Mouse (Mus musculus) forebrain, embryonic 13.5 days (tissue): Measurements from ENCODE around the gene Rbm17. TPM values are rescaled to one million over a fixed set of nuclear protein-coding genes. Genes with fewer than 3 reads are reported as not detected.

ENCODE experiments used
- ATAC-seq: fragments of 200-750 bp; cut with Nextera tagmentation; 2 replicates; pipeline ENCODE4 v1.8.0; 2017
- H3K27ac ChIP-seq: fragments of 300-500 bp; sonication (generic); 2 replicates; pipeline ENCODE4 v1.5.1; 2015; ENCODE audit warnings: inconsistent platforms, mild to moderate bottlenecking, moderate library complexity
- H3K27me3 ChIP-seq: fragments of 300-500 bp; sonication (generic); 2 replicates; pipeline ENCODE4 v1.6.1; 2015; ENCODE audit warnings: mild to moderate bottlenecking, inconsistent platforms
- H3K36me3 ChIP-seq: fragments of 300-500 bp; sonication (generic); 2 replicates; pipeline ENCODE4 v1.6.1; 2015; ENCODE audit warnings: mild to moderate bottlenecking, inconsistent platforms; ENCODE audit not compliant: poor library complexity, severe bottlenecking
- H3K4me1 ChIP-seq: fragments of 300-500 bp; sonication (generic); 2 replicates; pipeline ENCODE4 v1.6.1; 2015; ENCODE audit warnings: inconsistent platforms
- H3K4me2 ChIP-seq: fragments of 300-500 bp; sonication (generic); 2 replicates; pipeline ENCODE4 v1.6.1; 2015; ENCODE audit warnings: inconsistent platforms, mild to moderate bottlenecking, moderate library complexity
- H3K4me3 ChIP-seq: fragments of 300-500 bp; sonication (generic); 2 replicates; pipeline ENCODE4 v1.5.1; 2015; ENCODE audit warnings: mild to moderate bottlenecking, inconsistent platforms
- H3K9ac ChIP-seq: fragments of 300-500 bp; sonication (generic); 2 replicates; pipeline ENCODE4 v1.6.1; 2015; ENCODE audit warnings: mild to moderate bottlenecking, inconsistent platforms
- H3K9me3 ChIP-seq: fragments of 300-500 bp; sonication (generic); replicated peaks from 2 replicates; pipeline ENCODE4 v1.6.1; 2016; ENCODE audit warnings: inconsistent platforms
- WGBS: fragments of 180-500 bp; shearing (Covaris S2); methylation state at CpG from one replicate; pipeline ENCODE4 v1.1.7; 2015; 5-methylcytosine and 5-hydroxymethylcytosine counted together
- polyA plus RNA-seq: library from polyadenylated mRNA; unstranded; fragments of >200 nt; fragmentation: Nextera tagmentation; extraction: Ambion mirVana; gene quantifications from 2 replicates; pipeline ENCODE4 v1.2.1, GENCODE M21; 2015

Gene Rbm17
- polyA plus RNA-seq, 1 experiment from 2014 or later = 167 TPM

DNA sequence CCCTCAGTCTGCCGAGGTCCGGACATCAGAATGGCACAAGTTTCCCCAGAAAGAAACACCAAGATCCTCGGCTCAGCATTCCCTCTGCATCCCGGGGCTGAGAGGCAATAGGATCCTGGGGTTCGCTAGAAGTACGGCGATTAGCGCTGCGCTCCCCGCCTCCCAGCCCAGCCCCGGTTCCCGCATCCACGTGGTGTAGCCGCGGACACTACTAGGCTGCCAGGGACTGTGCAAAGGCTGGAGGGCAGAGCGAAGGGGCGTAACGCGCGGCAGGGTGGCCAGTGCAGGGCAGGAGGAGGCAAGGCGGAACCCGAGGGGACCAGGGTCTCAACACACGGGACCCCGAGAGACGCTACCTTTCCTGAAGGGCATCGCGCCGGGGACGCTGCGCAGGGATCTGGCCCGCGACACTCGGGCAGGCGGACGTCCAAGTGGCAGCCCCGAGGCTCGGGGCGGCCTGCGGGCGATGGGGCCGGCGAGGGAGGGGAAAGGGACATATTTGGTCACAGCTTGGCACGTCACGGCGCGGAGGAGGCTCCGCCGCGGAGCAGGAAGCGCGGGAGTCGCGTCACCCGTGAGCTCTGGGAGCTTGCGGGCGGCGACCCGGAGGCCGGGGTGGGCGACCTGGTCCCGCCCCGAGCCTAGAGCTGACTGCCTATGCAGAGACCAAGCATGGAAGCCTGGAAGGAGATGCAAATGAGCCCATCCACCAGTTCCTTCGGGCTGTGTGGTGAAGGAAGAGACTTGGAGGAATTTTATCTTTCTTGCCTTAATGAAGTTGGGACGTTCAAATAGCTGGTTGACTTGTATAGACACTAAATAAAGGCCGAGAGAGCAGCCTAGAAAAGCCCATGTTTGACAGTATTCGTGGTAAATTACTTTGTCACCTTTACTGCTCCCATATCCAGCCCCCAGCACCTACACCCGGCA lies 50.2 kb downstream of the Rbm17 start, which contains the start of gene Pfkfb3:
Pfkfb3 (minus strand) TSS at position 607 of the 930 bp plus-strand sequence.
- 2% methylated on average over 67 of the region's 67 CpGs for WGBS
- peak; percentile 80 for ATAC-seq

DNA sequence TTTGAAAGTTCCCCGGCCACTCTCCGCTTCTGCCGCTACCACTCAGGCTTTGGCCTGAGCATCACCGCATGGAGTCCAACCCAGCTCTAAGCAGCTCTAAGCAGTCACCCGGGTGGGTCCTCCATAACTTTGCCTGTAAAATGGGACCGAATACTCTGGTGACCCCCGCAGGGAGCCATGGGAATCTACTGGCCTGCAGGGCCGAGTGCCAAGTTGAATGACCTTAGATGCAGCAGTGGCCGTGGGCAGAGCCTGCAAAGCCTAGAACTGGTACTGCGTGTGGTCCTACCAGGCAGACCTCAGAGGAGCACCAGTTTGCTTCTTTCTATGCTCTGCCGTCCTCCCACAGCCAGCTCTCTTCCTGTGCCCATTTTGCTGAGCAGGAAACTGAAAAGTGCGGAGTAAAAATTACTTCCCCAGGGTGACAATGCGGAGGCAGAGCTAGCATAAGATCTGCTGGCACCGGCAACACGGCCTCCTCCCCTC lies 50.9 kb downstream of the Rbm17 start:
- WGBS = 3% methylated on average over 15 of the region's 15 CpGs
- Histone ChIP-seq H3K36me3 (no peaks in the 10 kb centered on the region), H3K9me3 (no peaks in the 10 kb centered on the region), H3K4me3 (peak overlapping the region; percentile 56), H3K9ac (peak overlapping the region; percentile 69), H3K4me2 (peak overlapping the region; percentile 97), H3K27ac (no peak overlapping the region), H3K27me3 (peaks cover 38% of the 10 kb centered on the region), H3K4me1 (peaks cover 22% of the 10 kb centered on the region)
- peak; percentile 44 for ATAC-seq

More for the DNA sequence above, 50.2 kb downstream of the Rbm17 start, which contains the start of gene Pfkfb3:
- H3K4me3 ChIP-seq = peak within 1 kb of the TSS; percentile 56
- H3K9me3 ChIP-seq = no peaks in the 10 kb centered on the region
- H3K27ac ChIP-seq = no peak within 1 kb of the TSS
- peak within 1 kb of the TSS; percentile 69 for H3K9ac ChIP-seq
- peak within 1 kb of the TSS; percentile 97 for H3K4me2 ChIP-seq
- no peaks in the 10 kb centered on the region for H3K36me3 ChIP-seq
- H3K4me1 ChIP-seq = peaks cover 22% of the 10 kb centered on the region
- H3K27me3 ChIP-seq = peaks cover 38% of the 10 kb centered on the region

DNA sequence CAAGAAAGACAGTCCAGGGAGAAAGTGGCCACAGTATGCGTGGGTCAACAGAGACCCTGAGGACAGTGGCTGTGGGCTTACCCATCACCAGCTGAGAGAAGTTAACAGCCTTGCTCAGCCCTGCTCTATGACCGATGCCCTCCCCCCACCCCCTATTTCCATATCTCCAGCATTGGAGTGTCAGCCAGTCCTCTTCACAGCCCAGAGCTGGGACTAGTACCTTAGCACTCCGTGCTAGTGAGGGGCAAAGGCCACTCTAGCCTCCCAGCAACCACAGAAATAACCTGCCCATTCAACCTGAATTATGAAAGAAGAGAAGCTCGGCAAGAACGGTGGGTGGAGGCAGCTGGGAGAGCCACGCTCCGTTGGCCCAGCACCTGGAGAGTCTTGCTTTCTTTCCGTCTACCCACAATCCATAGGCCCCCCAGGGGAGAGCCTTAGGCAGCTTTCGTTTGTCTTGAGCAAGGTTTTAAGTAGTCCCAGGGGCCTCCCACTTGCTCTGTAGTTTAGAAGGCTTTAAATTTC lies 51.6 kb downstream of the Rbm17 start:
- Histone ChIP-seq H3K27me3 (peaks cover 38% of the 10 kb centered on the region), H3K9ac (no peak overlapping the region), H3K36me3 (no peaks in the 10 kb centered on the region), H3K9me3 (no peaks in the 10 kb centered on the region), H3K27ac (no peak overlapping the region), H3K4me3 (no peak overlapping the region), H3K4me2 (peak overlapping the region; percentile 97), H3K4me1 (peaks cover 22% of the 10 kb centered on the region)
- ATAC-seq = no peak
- 7% methylated on average over 9 of the region's 9 CpGs for WGBS

DNA sequence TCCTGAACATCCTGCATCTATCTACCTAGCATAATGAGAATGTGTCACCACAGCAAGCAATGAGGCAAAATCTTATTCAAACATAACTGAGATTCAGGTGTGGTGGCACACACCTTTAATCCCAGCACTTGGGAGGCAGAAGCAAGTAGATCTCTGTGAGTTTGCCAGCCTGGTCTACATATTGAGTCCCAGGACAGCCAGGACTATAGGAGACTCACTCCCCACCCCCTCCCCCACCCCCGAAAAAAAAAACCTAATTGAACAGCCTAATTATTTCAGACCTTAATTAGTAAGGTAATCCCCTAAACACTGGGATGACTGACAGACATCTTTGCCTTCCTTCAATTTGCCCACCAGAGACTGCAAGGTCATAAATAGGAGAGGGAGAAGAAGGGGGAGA lies 52.2 kb downstream of the Rbm17 start:
- 9% methylated on average over 1 of the region's 1 CpGs for WGBS
- no peak overlapping the region for H3K4me3 ChIP-seq
- no peak overlapping the region for H3K27ac ChIP-seq
- H3K4me1 ChIP-seq = peaks cover 22% of the 10 kb centered on the region
- H3K4me2 ChIP-seq = no peak overlapping the region
- H3K9me3 ChIP-seq = no peaks in the 10 kb centered on the region
- H3K27me3 ChIP-seq = peaks cover 38% of the 10 kb centered on the region
- no peak for ATAC-seq
- no peaks in the 10 kb centered on the region for H3K36me3 ChIP-seq
- no peak overlapping the region for H3K9ac ChIP-seq

DNA sequence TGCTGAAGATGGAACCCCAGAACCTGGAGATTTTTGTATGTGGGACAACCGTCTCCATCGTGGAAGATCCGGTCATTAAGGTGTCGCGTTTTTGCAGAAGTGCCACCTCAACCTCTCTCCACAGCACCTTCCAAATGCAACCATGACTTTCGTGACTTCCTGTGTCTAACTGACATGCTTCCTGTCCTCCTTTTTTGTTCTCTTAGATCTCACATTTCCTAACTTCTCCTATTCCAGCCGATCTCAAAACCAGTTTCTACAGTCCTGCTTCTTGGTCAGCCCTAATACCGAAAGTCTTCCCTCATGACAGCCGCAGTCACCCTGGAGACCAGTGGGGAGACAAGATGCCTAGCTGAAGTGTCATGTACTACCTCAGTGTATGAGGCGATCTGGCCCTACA lies 55.4 kb downstream of the Rbm17 start:
- peaks cover 14% of the 10 kb centered on the region for H3K4me1 ChIP-seq
- H3K27ac ChIP-seq = no peak overlapping the region
- H3K9ac ChIP-seq = no peak overlapping the region
- no peaks in the 10 kb centered on the region for H3K36me3 ChIP-seq
- 89% methylated on average over 10 of the region's 10 CpGs for WGBS
- H3K4me2 ChIP-seq = no peak overlapping the region
- no peak overlapping the region for H3K4me3 ChIP-seq
- no peak for ATAC-seq
- H3K9me3 ChIP-seq = no peaks in the 10 kb centered on the region
- H3K27me3 ChIP-seq = peaks cover 20% of the 10 kb centered on the region

DNA sequence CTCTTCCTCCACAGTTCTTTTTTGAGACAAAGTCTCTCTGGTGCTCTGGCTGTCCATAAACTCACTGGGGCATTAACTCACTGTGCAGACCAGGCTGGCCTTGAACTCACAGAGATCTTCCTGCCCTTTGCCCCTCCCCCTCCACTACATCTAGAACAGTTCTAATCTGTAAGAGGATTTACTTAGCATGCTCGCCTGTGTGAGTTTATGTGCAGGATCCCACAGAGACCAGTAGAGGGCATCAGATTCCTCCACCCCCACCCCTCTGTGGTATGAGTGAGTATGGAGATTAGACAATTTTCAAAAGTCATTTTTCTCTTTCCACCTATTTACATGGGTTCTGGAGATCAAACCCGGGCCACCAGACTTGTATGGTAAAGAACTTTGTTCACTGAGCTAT lies 56.3 kb downstream of the Rbm17 start:
- WGBS = 64% methylated on average over 2 of the region's 2 CpGs
- H3K27me3 ChIP-seq = peaks cover 11% of the 10 kb centered on the region
- H3K9ac ChIP-seq = no peak overlapping the region
- H3K9me3 ChIP-seq = no peaks in the 10 kb centered on the region
- no peak overlapping the region for H3K27ac ChIP-seq
- H3K4me1 ChIP-seq = peaks cover 6% of the 10 kb centered on the region
- no peak overlapping the region for H3K4me3 ChIP-seq
- no peak for ATAC-seq
- no peak overlapping the region for H3K4me2 ChIP-seq
- H3K36me3 ChIP-seq = no peaks in the 10 kb centered on the region

DNA sequence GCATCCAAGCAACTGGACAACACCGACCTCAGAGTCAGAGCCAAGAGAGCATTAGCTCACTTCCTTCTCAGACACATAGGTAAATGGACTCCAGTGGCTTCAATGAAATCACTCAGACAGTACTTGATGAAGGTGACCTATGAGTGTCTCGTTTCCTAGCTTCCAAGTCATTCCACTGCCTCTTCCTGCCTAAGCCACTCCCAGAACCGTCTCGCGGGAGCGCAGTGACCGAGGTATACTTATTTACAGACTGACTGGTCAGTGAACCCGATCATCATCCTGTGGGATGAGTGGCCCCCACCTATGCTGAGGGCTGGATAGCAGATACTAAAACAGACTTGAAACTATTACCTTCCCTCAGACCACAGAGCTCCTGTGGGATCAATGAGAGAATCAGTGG lies 57.9 kb downstream of the Rbm17 start:
- H3K9me3 ChIP-seq = no peaks in the 10 kb centered on the region
- H3K4me2 ChIP-seq = no peak overlapping the region
- H3K27ac ChIP-seq = no peak overlapping the region
- no peaks in the 10 kb centered on the region for H3K4me1 ChIP-seq
- H3K4me3 ChIP-seq = no peak overlapping the region
- WGBS = 86% methylated on average over 8 of the region's 8 CpGs
- no peak overlapping the region for H3K9ac ChIP-seq
- peaks cover 5% of the 10 kb centered on the region for H3K27me3 ChIP-seq
- H3K36me3 ChIP-seq = no peaks in the 10 kb centered on the region
- ATAC-seq = no peak

DNA sequence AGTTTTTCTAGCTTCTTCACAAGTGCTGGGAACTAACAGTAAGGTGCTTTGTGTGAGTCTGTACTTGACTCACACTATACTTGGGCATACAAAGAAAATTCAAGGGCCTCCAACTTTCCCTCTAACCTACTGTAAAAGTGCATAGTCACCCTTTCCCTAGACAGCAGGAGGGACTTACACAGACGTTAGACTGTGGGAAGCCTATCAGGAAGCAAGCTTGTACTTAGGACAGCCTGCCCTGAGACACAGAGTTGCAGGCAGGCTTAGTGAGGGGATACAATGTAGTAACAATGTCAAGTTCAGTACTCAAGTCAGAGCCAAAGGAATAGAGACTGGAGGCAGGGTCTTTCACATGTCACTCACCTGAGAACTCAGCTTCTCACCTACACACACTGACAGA lies 58.6 kb downstream of the Rbm17 start:
- no peaks in the 10 kb centered on the region for H3K4me1 ChIP-seq
- ATAC-seq = no peak
- H3K27me3 ChIP-seq = peaks cover 5% of the 10 kb centered on the region
- H3K27ac ChIP-seq = no peak overlapping the region
- H3K36me3 ChIP-seq = no peaks in the 10 kb centered on the region
- H3K4me2 ChIP-seq = no peak overlapping the region
- H3K9me3 ChIP-seq = no peaks in the 10 kb centered on the region
- 34% methylated on average over 1 of the region's 1 CpGs for WGBS
- H3K9ac ChIP-seq = no peak overlapping the region
- no peak overlapping the region for H3K4me3 ChIP-seq

DNA sequence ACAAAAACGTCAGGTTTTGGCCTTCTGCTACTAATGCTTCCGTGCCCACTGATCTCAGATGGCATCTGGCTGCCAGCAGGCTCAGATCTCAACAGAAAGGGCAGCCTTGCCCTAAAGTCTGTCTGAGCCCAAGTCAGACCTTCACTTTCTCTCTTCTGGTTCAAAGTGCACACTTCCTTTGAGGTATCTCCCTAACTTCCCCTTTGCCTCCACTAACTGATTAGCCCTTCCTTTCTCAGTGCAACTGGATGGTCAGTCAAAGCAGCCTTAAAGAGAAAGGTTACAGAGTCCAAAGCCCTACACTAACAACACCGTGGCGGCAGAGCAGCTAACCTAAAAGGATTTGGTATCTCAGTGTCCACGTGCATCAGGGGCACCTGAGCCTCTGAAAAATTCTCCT lies 59.6 kb downstream of the Rbm17 start:
- no peaks in the 10 kb centered on the region for H3K27me3 ChIP-seq
- no peak overlapping the region for H3K27ac ChIP-seq
- H3K4me3 ChIP-seq = no peak overlapping the region
- no peak for ATAC-seq
- no peak overlapping the region for H3K4me2 ChIP-seq
- H3K4me1 ChIP-seq = no peaks in the 10 kb centered on the region
- H3K36me3 ChIP-seq = no peaks in the 10 kb centered on the region
- H3K9ac ChIP-seq = no peak overlapping the region
- no peaks in the 10 kb centered on the region for H3K9me3 ChIP-seq
- WGBS = 81% methylated on average over 5 of the region's 5 CpGs

DNA sequence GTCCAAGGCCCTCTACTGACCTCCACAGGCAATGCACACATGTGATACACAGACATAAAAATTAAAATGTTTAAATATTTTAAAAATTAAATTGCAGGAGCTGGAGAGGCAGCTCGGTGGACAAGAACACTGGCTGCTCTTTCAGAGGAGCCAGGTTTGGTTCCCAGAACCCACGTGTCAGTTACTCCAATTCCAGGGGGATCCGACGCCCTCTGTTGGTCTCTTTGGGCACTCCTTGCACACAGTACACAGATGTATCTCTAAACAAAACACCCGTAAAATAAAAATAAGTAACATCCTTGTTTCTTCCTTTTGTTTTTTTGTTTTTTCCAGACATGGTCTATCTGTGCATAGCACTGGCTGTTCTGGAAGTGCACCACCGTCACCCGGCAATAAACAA lies 60.8 kb downstream of the Rbm17 start:
- H3K4me3 ChIP-seq = no peak overlapping the region
- H3K4me2 ChIP-seq = no peak overlapping the region
- H3K4me1 ChIP-seq = no peaks in the 10 kb centered on the region
- no peak for ATAC-seq
- WGBS = 76% methylated on average over 7 of the region's 7 CpGs
- no peaks in the 10 kb centered on the region for H3K36me3 ChIP-seq
- no peaks in the 10 kb centered on the region for H3K27me3 ChIP-seq
- H3K27ac ChIP-seq = no peak overlapping the region
- no peak overlapping the region for H3K9ac ChIP-seq
- H3K9me3 ChIP-seq = no peaks in the 10 kb centered on the region

DNA sequence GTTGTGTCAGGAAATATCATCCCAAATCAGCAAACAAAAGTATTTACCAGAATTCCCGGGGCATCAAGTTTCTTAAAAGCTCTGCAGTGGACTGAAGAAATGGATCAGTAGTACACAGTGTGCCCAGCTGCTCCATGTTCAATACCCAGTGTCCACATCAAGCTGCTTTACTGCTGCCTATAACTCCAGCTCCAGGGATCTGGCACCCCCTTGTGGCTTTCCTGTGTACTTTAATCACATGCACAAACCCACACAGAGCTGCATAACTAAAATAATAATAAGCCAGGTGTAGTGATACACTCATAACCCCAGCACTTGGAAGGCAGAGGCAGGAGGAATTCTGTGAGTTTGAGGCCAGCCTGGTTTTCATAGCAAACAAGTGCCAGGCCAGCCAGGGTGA lies 61.3 kb downstream of the Rbm17 start:
- no peak overlapping the region for H3K4me2 ChIP-seq
- 78% methylated on average over 1 of the region's 1 CpGs for WGBS
- no peaks in the 10 kb centered on the region for H3K4me1 ChIP-seq
- no peak overlapping the region for H3K4me3 ChIP-seq
- H3K9ac ChIP-seq = no peak overlapping the region
- no peaks in the 10 kb centered on the region for H3K27me3 ChIP-seq
- no peaks in the 10 kb centered on the region for H3K36me3 ChIP-seq
- H3K9me3 ChIP-seq = no peaks in the 10 kb centered on the region
- H3K27ac ChIP-seq = no peak overlapping the region
- peak; percentile 80 for ATAC-seq

DNA sequence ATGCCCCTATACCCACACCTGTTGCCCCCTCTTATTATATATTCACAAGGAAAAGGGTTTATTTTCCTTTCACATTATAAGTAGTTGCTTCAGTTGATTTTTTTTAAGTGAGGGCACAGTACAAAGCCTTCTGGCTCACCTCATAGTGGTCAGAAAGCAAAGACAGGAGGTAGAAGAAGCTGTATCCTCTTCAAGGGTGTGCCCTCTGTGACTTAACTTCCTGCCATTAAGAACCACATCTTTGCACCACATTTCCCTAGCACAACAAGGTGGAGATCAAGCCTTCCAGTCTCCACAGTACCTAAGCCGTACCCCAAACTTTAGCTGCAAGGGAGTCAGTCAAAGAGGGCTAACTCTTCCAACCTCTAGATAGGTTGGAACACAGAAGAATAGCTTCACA lies 61.8 kb downstream of the Rbm17 start:
- 100% methylated on average over 1 of the region's 1 CpGs for WGBS
- Histone ChIP-seq H3K9me3 (no peaks in the 10 kb centered on the region), H3K9ac (no peak overlapping the region), H3K27ac (no peak overlapping the region), H3K27me3 (no peaks in the 10 kb centered on the region), H3K4me2 (no peak overlapping the region), H3K4me1 (no peaks in the 10 kb centered on the region), H3K36me3 (no peaks in the 10 kb centered on the region), H3K4me3 (no peak overlapping the region)
- no peak for ATAC-seq
